Mouse (Mus musculus) intestine, postnatal 0 days (tissue): ENCODE data around the gene Mapk8ip1. TPM values are rescaled to one million over a fixed set of nuclear protein-coding genes. Genes with fewer than 3 reads are reported as not detected.

Experiments
- ATAC-seq: fragments of 200-750 bp; cut with Nextera tagmentation; 2 replicates; pipeline ENCODE4 v1.8.0; 2017; ENCODE audit warnings: mild to moderate bottlenecking, moderate TSS enrichment, moderate library complexity
- H3K27ac ChIP-seq: fragments of 300-500 bp; sonication (generic); 2 replicates; pipeline ENCODE4 v1.5.1; 2014; ENCODE audit warnings: mild to moderate bottlenecking, low read depth, low read length, moderate library complexity
- H3K27me3 ChIP-seq: fragments of 300-500 bp; sonication (generic); replicated peaks from 2 replicates; pipeline ENCODE4 v1.6.1; 2014; ENCODE audit warnings: low read length, mixed read lengths; ENCODE audit not compliant: control insufficient read depth, insufficient read depth
- H3K36me3 ChIP-seq: fragments of 300-500 bp; sonication (generic); 2 replicates; pipeline ENCODE4 v1.6.1; 2014; ENCODE audit warnings: mild to moderate bottlenecking, moderate library complexity; ENCODE audit not compliant: control insufficient read depth, insufficient read depth
- H3K4me1 ChIP-seq: fragments of 300-500 bp; sonication (generic); replicated peaks from 2 replicates; pipeline ENCODE4 v1.6.1; 2014; ENCODE audit warnings: antibody characterized with exemption, low read length, mixed read lengths; ENCODE audit not compliant: control insufficient read depth, insufficient read depth
- H3K4me2 ChIP-seq: fragments of 300-500 bp; sonication (generic); replicated peaks from 2 replicates; pipeline ENCODE4 v1.6.1; 2014; ENCODE audit warnings: low read depth, mild to moderate bottlenecking, moderate library complexity
- H3K4me3 ChIP-seq: fragments of 300-500 bp; sonication (generic); 2 replicates; pipeline ENCODE4 v1.5.1; 2014; ENCODE audit warnings: low read depth, low read length
- H3K9ac ChIP-seq: fragments of 300-500 bp; sonication (generic); 2 replicates; pipeline ENCODE4 v1.6.1; 2014; ENCODE audit warnings: mild to moderate bottlenecking, low read depth, low read length
- H3K9me3 ChIP-seq: fragments of 300-500 bp; sonication (generic); 2 replicates; pipeline ENCODE4 v1.6.1; 2016; ENCODE audit warnings: mixed run types; ENCODE audit not compliant: control insufficient read depth
- CTCF ChIP-seq: sonication (generic); IDR thresholded peaks from 2 replicates; pipeline ENCODE4 v1.5.1; 2016; ENCODE audit warnings: low read depth, mild to moderate bottlenecking, control low read depth, antibody characterized with exemption, moderate library complexity
- WGBS: fragments of 180-500 bp; shearing (Covaris S2); extraction: QIAGEN DNeasy Blood & Tissue Kit; methylation state at CpG from one replicate; pipeline ENCODE4 v1.1.7; 2014; 5-methylcytosine and 5-hydroxymethylcytosine counted together
- polyA plus RNA-seq: library from polyadenylated mRNA; unstranded; fragments of >200 nt; fragmentation: Nextera tagmentation; extraction: Ambion mirVana; gene quantifications from 2 replicates; pipeline ENCODE4 v1.2.1, GENCODE M21; 2015

The Mapk8ip1 gene
- polyA plus RNA-seq, 1 experiment from 2014 or later = 7.2 TPM

GRCm38 (mm10) chr2:92365568-92365967, 35.5 kb downstream of the Mapk8ip1 start:
- Histone ChIP-seq H3K4me2 (no peak overlapping the region), H3K4me3 (no peak overlapping the region), H3K4me1 (0 out of 2 replicates have a peak, but pooled peaks cover 2% of the 10 kb centered on the region), H3K27ac (no peak overlapping the region), H3K27me3 (no peaks in the 10 kb centered on the region), H3K36me3 (peaks cover 36% of the 10 kb centered on the region), H3K9ac (no peak overlapping the region), H3K9me3 (no peaks in the 10 kb centered on the region)
- TF ChIP-seq CTCF = no peak
- ATAC-seq = no peak
- 89% methylated on average over 10 of the region's 10 CpGs for WGBS

GRCm38 (mm10) chr2:92364086-92364485, 37.0 kb downstream of the Mapk8ip1 start:
- no peak for TF ChIP-seq CTCF
- no peaks in the 10 kb centered on the region for H3K4me1 ChIP-seq
- no peak for ATAC-seq
- no peak overlapping the region for H3K4me2 ChIP-seq
- H3K9ac ChIP-seq = no peak overlapping the region
- H3K36me3 ChIP-seq = peaks cover 50% of the 10 kb centered on the region
- no peak overlapping the region for H3K27ac ChIP-seq
- H3K27me3 ChIP-seq = no peaks in the 10 kb centered on the region
- WGBS = 87% methylated on average over 4 of the region's 4 CpGs
- H3K4me3 ChIP-seq = no peak overlapping the region
- H3K9me3 ChIP-seq = no peaks in the 10 kb centered on the region

- no peak for TF ChIP-seq CTCF
- Histone ChIP-seq H3K4me1 (no peaks in the 10 kb centered on the region), H3K9me3 (no peaks in the 10 kb centered on the region), H3K36me3 (peaks cover 62% of the 10 kb centered on the region), H3K9ac (no peak overlapping the region), H3K27me3 (no peaks in the 10 kb centered on the region), H3K4me2 (no peak overlapping the region), H3K27ac (no peak overlapping the region), H3K4me3 (no peak overlapping the region)
- WGBS = 94% methylated on average over 6 of the region's 6 CpGs
- no peak for ATAC-seq
Measured at GRCm38 (mm10) chr2:92362571-92363228, 38.4 kb downstream of the Mapk8ip1 start.

- WGBS = 93% methylated on average over 8 of the region's 8 CpGs
- Histone ChIP-seq H3K9ac (no peak overlapping the region; the same call in 1 of the 2 replicates), H3K4me1 (no peaks in the 10 kb centered on the region), H3K4me3 (no peak overlapping the region), H3K27me3 (no peaks in the 10 kb centered on the region), H3K36me3 (peaks cover 69% of the 10 kb centered on the region), H3K9me3 (no peaks in the 10 kb centered on the region), H3K27ac (no peak overlapping the region), H3K4me2 (no peak overlapping the region)
- no peak for TF ChIP-seq CTCF
- ATAC-seq = no peak
Measured at GRCm38 (mm10) chr2:92361795-92362194, 39.3 kb downstream of the Mapk8ip1 start.

- peak; percentile 79 for ATAC-seq
- Histone ChIP-seq H3K27ac (no peak overlapping the region), H3K9me3 (no peaks in the 10 kb centered on the region), H3K36me3 (peaks cover 66% of the 10 kb centered on the region), H3K4me3 (no peak overlapping the region), H3K27me3 (no peaks in the 10 kb centered on the region), H3K9ac (no peak overlapping the region), H3K4me2 (peak overlapping the region; percentile 43), H3K4me1 (no peaks in the 10 kb centered on the region)
- TF ChIP-seq CTCF = no peak
- 23% methylated on average over 12 of the region's 12 CpGs for WGBS
Measured at GRCm38 (mm10) chr2:92360893-92361292, 40.2 kb downstream of the Mapk8ip1 start.

- Histone ChIP-seq H3K27ac (no peak overlapping the region), H3K36me3 (peaks cover 65% of the 10 kb centered on the region)
- ATAC-seq = no peak
Measured at GRCm38 (mm10) chr2:92360186-92360823, 40.8 kb downstream of the Mapk8ip1 start.

More at GRCm38 (mm10) chr2:92360186-92360823, 40.8 kb downstream of the Mapk8ip1 start:
- Histone ChIP-seq H3K4me1 (no peaks in the 10 kb centered on the region), H3K4me2 (peak overlapping the region; percentile 43), H3K9ac (no peak overlapping the region), H3K9me3 (no peaks in the 10 kb centered on the region), H3K27me3 (no peaks in the 10 kb centered on the region), H3K4me3 (no peak overlapping the region)
- WGBS = 73% methylated on average over 25 of the region's 25 CpGs
- no peak for TF ChIP-seq CTCF
